Comparison of ENCODE assay signal across 10 mouse cellular contexts in genomic region chr15:99127851-99128522, GRCm38 (mm10). TPM values are rescaled to one million over a fixed set of nuclear protein-coding genes. Genes with fewer than 3 reads are reported as not detected.
DNase-seq lines count a peak whose midpoint lies in the region; ATAC-seq and TF ChIP-seq lines count a peak whose summit lies in the region.
"Had no signal": no experiment of that assay in that cellular context is flagged by ENCODE, and none has a peak within 500 bp of the region (broad histone marks: within the 10 kb centered on the region; RNA-seq: fewer than 3 reads in every experiment).

No protein-coding gene starts in this region.

- no peak for ATAC-seq in forebrain, embryonic 15.5 days (replicated peaks)
- ATAC-seq in liver, embryonic 11.5 days (replicated peaks; ENCODE audit: low FRiP score), result no peak
- ATAC-seq in stomach, embryonic 16.5 days (ENCODE audit: insufficient read depth, low FRiP score), result no peak
- no peak for ATAC-seq in erythroblast, adult 5-6 weeks (replicated peaks; ENCODE audit: low FRiP score, poor library complexity, severe bottlenecking)

- no peak overlapping the region for H3K27ac ChIP-seq in layer of hippocampus, adult 2 months
- no peak overlapping the region for H3K27ac ChIP-seq in forebrain, embryonic 15.5 days (replicated peaks)
- H3K27ac ChIP-seq in liver, embryonic 11.5 days (ENCODE audit: low read depth, low read length), result no peak overlapping the region
- H3K27ac ChIP-seq in stomach, embryonic 16.5 days (ENCODE audit: low read length), result no peak overlapping the region
- H3K27ac ChIP-seq: macrophage had no signal

- no peak for TF ChIP-seq CTCF in layer of hippocampus, adult 2 months (conservative IDR thresholded peaks at IDR 0.05)

- peaks cover 38% of the 10 kb centered on the region for H3K4me1 ChIP-seq in forebrain, embryonic 15.5 days
- H3K4me1 ChIP-seq in liver, embryonic 11.5 days (replicated peaks; ENCODE audit: control insufficient read depth, insufficient read depth, low read length), result peaks cover 28% of the 10 kb centered on the region
- H3K4me1 ChIP-seq in stomach, embryonic 16.5 days (ENCODE audit: control insufficient read depth, insufficient read depth, low read length), result peaks cover 36% of the 10 kb centered on the region

- no peaks in the 10 kb centered on the region for H3K27me3 ChIP-seq in forebrain, embryonic 15.5 days
- no peaks in the 10 kb centered on the region for H3K27me3 ChIP-seq in liver, embryonic 11.5 days (replicated peaks; ENCODE audit: control insufficient read depth, insufficient read depth, low read length)
- H3K27me3 ChIP-seq in stomach, embryonic 16.5 days (ENCODE audit: control insufficient read depth, insufficient read depth, low read length), result no peaks in the 10 kb centered on the region

- H3K9me3 ChIP-seq in forebrain, embryonic 15.5 days, result no peaks in the 10 kb centered on the region
- H3K9me3 ChIP-seq in liver, embryonic 11.5 days (ENCODE audit: control insufficient read depth, low read length), result no peaks in the 10 kb centered on the region
- no peaks in the 10 kb centered on the region for H3K9me3 ChIP-seq in stomach, embryonic 16.5 days (replicated peaks; ENCODE audit: control insufficient read depth, low read length)

- WGBS in forebrain, embryonic 15.5 days, result 62% methylated on average over 6 of the region's 6 CpGs
- WGBS in liver, embryonic 11.5 days, result 53% methylated on average over 6 of the region's 6 CpGs
- 60% methylated on average over 6 of the region's 6 CpGs for WGBS in stomach, embryonic 16.5 days

- no peaks in the 10 kb centered on the region for H3K36me3 ChIP-seq in forebrain, embryonic 15.5 days
- H3K36me3 ChIP-seq in liver, embryonic 11.5 days (ENCODE audit: control insufficient read depth, insufficient read depth, low read length), result no peaks in the 10 kb centered on the region; the same call in 1 of the 2 replicates
- no peaks in the 10 kb centered on the region for H3K36me3 ChIP-seq in stomach, embryonic 16.5 days (ENCODE audit: control insufficient read depth, insufficient read depth, low read length)

- peak overlapping the region; percentile 84; the same call in 1 of the 2 replicates for H3K9ac ChIP-seq in forebrain, embryonic 15.5 days (replicated peaks)
- no peak overlapping the region for H3K9ac ChIP-seq in liver, embryonic 11.5 days (ENCODE audit: low read depth, low read length)
- peak overlapping the region; percentile 23; the same call in 1 of the 2 replicates for H3K9ac ChIP-seq in stomach, embryonic 16.5 days (ENCODE audit: low read length)

- H3K4me2 ChIP-seq in forebrain, embryonic 15.5 days (replicated peaks), result peak overlapping the region; percentile 74
- peak overlapping the region; percentile 93 for H3K4me2 ChIP-seq in liver, embryonic 11.5 days
- peak overlapping the region; percentile 86 for H3K4me2 ChIP-seq in stomach, embryonic 16.5 days (ENCODE audit: low read depth, low read length)

- DNase-seq in layer of hippocampus, adult 2 months (ENCODE audit: low spot score in 2 of 2), result no peak
- no peak for DNase-seq in layer of hippocampus, adult 9-10 months (ENCODE audit: low spot score)
- peak; percentile 48 for DNase-seq in liver, embryonic 11.5 days (ENCODE audit: low spot score)
- no peak for DNase-seq in cerebellum, postnatal 25 days
- DNase-seq in gastrocnemius, adult 8-10 months (ENCODE audit: low spot score in 2 of 2), result no peak
- DNase-seq: spleen, adult 18-20 months had no signal

- H3K4me3 ChIP-seq in layer of hippocampus, adult 2 months, result peak overlapping the region; percentile 78
- H3K4me3 ChIP-seq in forebrain, embryonic 15.5 days, result peak overlapping the region; percentile 92
- H3K4me3 ChIP-seq in liver, embryonic 11.5 days (ENCODE audit: low read depth, low read length), result peak overlapping the region; percentile 71
- H3K4me3 ChIP-seq in stomach, embryonic 16.5 days (replicated peaks; ENCODE audit: low read length), result peak overlapping the region; percentile 83

RNA-seq across cellular contexts. Expression of gene Spats2, which starts 2.3 kb away (rescaled TPM):
- 10 to 100 TPM; 29.2 to 30.9 TPM for total RNA-seq in layer of hippocampus, adult 2 months (2021)
- 42.9 and 43.7 TPM in 2 replicates for polyA plus RNA-seq in forebrain, embryonic 15.5 days (2015; fragmentation: Nextera tagmentation; extraction: Ambion mirVana)
- polyA plus RNA-seq in liver, embryonic 11.5 days (2014; fragmentation: Nextera tagmentation; extraction: Ambion mirVana), result 32.9 and 35.0 TPM in 2 replicates
- polyA plus RNA-seq in stomach, embryonic 16.5 days (2015; fragmentation: Nextera tagmentation; extraction: Ambion mirVana), result 18.3 and 20.2 TPM in 2 replicates
- total RNA-seq in erythroblast, adult 5-6 weeks (2015; ENCODE audit: low replicate concordance), result not detected in 2 replicates
- total RNA-seq in erythroblast, adult 5-6 weeks (2017; ENCODE audit: low replicate concordance), result 2.6 TPM in 1 of 2 replicates, not detected in the other
- 1 to 10 TPM; 3.0 to 5.4 (median 4.1) TPM for total RNA-seq in gastrocnemius, adult 8-10 months (2022)

RNA-seq across cellular contexts. Expression of gene Dnajc22, which starts 35.0 kb away (rescaled TPM):
- under 1 TPM in 1 of 2 experiments, not detected in 1; 0.31 TPM for total RNA-seq in layer of hippocampus, adult 2 months (2021)
- 0.46 and 0.53 TPM in 2 replicates for polyA plus RNA-seq in forebrain, embryonic 15.5 days (2015; fragmentation: Nextera tagmentation; extraction: Ambion mirVana)
- 17.1 and 19.8 TPM in 2 replicates for polyA plus RNA-seq in liver, embryonic 11.5 days (2014; fragmentation: Nextera tagmentation; extraction: Ambion mirVana)
- 14.1 TPM in 2 replicates for polyA plus RNA-seq in stomach, embryonic 16.5 days (2015; fragmentation: Nextera tagmentation; extraction: Ambion mirVana)
- total RNA-seq in erythroblast, adult 5-6 weeks (2015; ENCODE audit: low replicate concordance), result not detected in 2 replicates
- total RNA-seq in erythroblast, adult 5-6 weeks (2017; ENCODE audit: low replicate concordance), result not detected in 2 replicates
- total RNA-seq in gastrocnemius, adult 8-10 months (2022), result under 1 TPM in 1 of 4 experiments, not detected in 3; 0.24 TPM
- polyA plus RNA-seq: macrophage had no signal

RNA-seq across cellular contexts. Expression of gene C1ql4, which starts 40.4 kb away (rescaled TPM):
- not detected for total RNA-seq in layer of hippocampus, adult 2 months (2021)
- 0.28 and 0.33 TPM in 2 replicates for polyA plus RNA-seq in forebrain, embryonic 15.5 days (2015; fragmentation: Nextera tagmentation; extraction: Ambion mirVana)
- 0.25 TPM in 1 of 2 replicates, not detected in the other for polyA plus RNA-seq in liver, embryonic 11.5 days (2014; fragmentation: Nextera tagmentation; extraction: Ambion mirVana)
- not detected in 2 replicates for polyA plus RNA-seq in stomach, embryonic 16.5 days (2015; fragmentation: Nextera tagmentation; extraction: Ambion mirVana)
- not detected in 2 replicates for total RNA-seq in erythroblast, adult 5-6 weeks (2015; ENCODE audit: low replicate concordance)
- total RNA-seq in erythroblast, adult 5-6 weeks (2017; ENCODE audit: low replicate concordance), result not detected in 2 replicates
- not detected for total RNA-seq in gastrocnemius, adult 8-10 months (2022)
- polyA plus RNA-seq: macrophage had no signal

RNA-seq across cellular contexts. Expression of gene Troap, which starts 53.6 kb away (rescaled TPM):
- under 1 TPM; 0.36 to 0.64 TPM for total RNA-seq in layer of hippocampus, adult 2 months (2021)
- 19.8 and 24.8 TPM in 2 replicates for polyA plus RNA-seq in forebrain, embryonic 15.5 days (2015; fragmentation: Nextera tagmentation; extraction: Ambion mirVana)
- polyA plus RNA-seq in liver, embryonic 11.5 days (2014; fragmentation: Nextera tagmentation; extraction: Ambion mirVana), result 26.5 and 27.8 TPM in 2 replicates
- 25.6 and 26.4 TPM in 2 replicates for polyA plus RNA-seq in stomach, embryonic 16.5 days (2015; fragmentation: Nextera tagmentation; extraction: Ambion mirVana)
- total RNA-seq in erythroblast, adult 5-6 weeks (2015; ENCODE audit: low replicate concordance), result 11.9 and 21.7 TPM in 2 replicates
- 20.4 and 28.1 TPM in 2 replicates for total RNA-seq in erythroblast, adult 5-6 weeks (2017; ENCODE audit: low replicate concordance)
- total RNA-seq in gastrocnemius, adult 8-10 months (2022), result not detected

Comparison
In these comparisons a context has a peak if more than half of its experiments do, and no peak if none do; other contexts are left out.
1. RNA of gene Spats2, which starts 2.3 kb away (total RNA-seq): 29.2 to 30.9 TPM in layer of hippocampus, adult 2 months; 3.0 to 5.4 TPM in gastrocnemius, adult 8-10 months and 2.6 TPM in erythroblast, adult 5-6 weeks; every median in the first group is over 4 times any median in the second.
2. Peak in every context shown above with its lines, with median percentiles within 50 percentile points of each other: H3K4me3 ChIP-seq and H3K4me2 ChIP-seq.